Mouse (Mus musculus) T-helper 2 cell (primary cell): ENCODE measurements around the gene Hcrtr1.

ENCODE experiments used
- in situ Hi-C: fragments of 300-600 bp; cut with MboI, MseI; formaldehyde crosslinking; loops from one replicate; pipeline ENCODE4 v1.15.1; 2025; ENCODE audit warnings: high pct_unique_total_duplicates

Gene Hcrtr1

GRCm38 (mm10) chr4:130124110-130124509, 15.0 kb downstream of the Hcrtr1 start:
- in situ Hi-C loops, result no loop called here

DNA sequence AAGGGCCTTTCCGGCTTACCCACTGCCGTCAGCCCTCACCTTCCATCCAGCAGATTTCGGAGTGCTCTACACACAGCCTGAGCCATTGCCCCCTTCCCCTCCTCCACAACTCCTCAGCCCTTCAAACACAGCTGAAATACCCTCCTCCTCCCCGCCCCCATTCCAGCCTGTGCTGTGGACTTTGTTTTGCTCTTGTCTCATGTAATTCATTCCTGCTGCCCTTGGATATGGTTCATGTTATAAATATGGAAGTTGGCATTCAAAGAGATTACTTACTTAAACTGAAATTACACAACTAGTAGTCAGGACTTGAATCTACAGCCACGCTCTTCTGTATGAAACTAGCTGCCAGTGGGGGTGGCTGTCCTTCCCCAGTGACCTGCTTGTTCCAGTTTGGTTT, 16.1 kb downstream of the Hcrtr1 start:
- in situ Hi-C loops, result no loop called here

GRCm38 (mm10) chr4:130121560-130121959, 17.6 kb downstream of the Hcrtr1 start:
- in situ Hi-C loops, result no loop called here

DNA sequence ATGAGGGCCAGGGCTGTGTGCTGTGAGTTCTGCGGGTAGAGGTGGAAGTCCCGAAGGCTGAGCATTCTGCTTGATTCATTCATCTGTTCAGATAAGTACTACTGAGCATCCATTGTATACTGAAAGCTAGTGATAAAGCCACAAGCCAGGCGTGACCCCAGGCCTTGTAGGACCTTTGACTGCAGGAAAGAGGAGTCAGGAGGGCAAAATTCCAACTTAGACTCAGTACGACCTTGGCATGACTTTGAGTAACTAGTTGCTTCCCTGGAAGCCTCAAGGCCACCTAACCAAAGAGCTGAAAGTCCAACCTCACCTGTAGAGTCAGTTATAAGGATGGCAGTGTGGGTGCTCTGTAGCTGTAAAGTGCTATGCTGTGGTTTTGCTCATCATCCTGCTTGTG, 18.4 kb downstream of the Hcrtr1 start:
- in situ Hi-C loops, result no loop called here

- in situ Hi-C loops, result no loop called here
Measured at GRCm38 (mm10) chr4:130112732-130113131, 26.4 kb downstream of the Hcrtr1 start.

- in situ Hi-C loops, result no loop called here
Measured at GRCm38 (mm10) chr4:130112299-130112698, 26.9 kb downstream of the Hcrtr1 start.

- in situ Hi-C loops, result no loop called here
Measured at GRCm38 (mm10) chr4:130110091-130110490, 29.1 kb downstream of the Hcrtr1 start.

DNA sequence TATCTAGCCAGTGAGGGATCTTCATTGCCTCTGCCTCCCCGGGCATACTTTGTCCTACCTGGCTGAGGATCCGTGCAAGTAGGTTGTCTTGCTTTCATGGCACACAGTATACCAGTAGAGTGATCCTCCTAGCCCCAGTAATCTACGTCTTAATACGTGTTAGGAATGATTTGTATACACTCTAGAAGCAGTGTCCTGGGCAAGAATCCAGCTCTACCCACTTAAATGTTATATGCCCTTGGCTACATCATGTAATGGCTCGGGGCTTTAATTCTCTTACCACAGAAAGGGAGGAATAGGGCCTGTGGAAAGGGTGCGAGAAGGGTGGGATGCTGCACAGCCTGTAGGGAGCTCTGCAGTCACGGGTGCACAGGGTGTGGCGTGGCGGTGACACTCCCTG, 29.5 kb downstream of the Hcrtr1 start:
- in situ Hi-C loops, result no loop called here

- in situ Hi-C loops, result no loop called here
Measured at GRCm38 (mm10) chr4:130108929-130109328, 30.2 kb downstream of the Hcrtr1 start.

GRCm38 (mm10) chr4:130107444-130108131, 31.6 kb downstream of the Hcrtr1 start:
- in situ Hi-C loops, result no loop called here

DNA sequence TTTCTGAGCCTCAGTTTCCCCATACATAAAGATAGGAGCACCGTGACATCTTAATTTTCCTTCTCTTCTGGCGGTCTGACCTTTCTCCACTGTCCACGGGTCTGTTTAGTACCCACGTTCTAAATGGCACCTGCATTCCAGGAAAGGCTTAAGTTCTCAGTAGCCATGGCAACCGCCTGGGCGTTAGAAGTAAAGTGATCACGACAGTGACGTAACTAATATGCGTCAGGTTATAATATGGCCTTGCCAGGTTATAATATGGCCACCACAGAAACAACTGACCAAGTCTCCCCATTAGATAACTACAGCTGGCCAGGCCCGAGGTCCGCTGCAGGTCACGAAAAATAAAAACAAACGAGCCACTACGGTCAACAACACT, 32.1 kb downstream of the Hcrtr1 start:
- in situ Hi-C loops, result no loop called here

- in situ Hi-C loops, result no loop called here
Measured at GRCm38 (mm10) chr4:130104584-130104983, 34.6 kb downstream of the Hcrtr1 start.

GRCm38 (mm10) chr4:130103632-130104031, 35.5 kb downstream of the Hcrtr1 start:
- in situ Hi-C loops, result no loop called here

GRCm38 (mm10) chr4:130102111-130102651, 37.0 kb downstream of the Hcrtr1 start, which contains the start of gene Pef1:
Gene Pef1 (plus strand): TSS chr4:130102558.
- in situ Hi-C loops, result no loop called here

DNA sequence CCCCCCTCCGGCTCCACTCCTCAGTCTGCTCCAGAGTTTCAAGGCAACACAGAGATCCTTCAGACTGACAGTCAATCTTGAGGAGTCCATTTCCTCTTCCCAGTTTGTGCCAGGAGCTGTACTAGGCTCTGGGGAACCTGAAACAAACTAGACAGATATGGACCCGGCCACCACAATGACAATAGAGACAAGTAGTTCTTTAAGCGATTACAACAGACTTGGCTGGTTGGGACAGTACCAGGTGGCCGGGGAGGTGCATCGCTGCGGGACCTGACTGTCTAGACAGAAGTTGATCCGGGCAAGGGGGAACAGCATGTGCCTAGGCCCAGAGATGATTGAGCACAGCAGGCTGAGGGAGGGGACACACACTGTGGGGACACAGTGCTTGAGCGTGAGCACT, 38.0 kb downstream of the Hcrtr1 start:
- in situ Hi-C loops, result no loop called here

DNA sequence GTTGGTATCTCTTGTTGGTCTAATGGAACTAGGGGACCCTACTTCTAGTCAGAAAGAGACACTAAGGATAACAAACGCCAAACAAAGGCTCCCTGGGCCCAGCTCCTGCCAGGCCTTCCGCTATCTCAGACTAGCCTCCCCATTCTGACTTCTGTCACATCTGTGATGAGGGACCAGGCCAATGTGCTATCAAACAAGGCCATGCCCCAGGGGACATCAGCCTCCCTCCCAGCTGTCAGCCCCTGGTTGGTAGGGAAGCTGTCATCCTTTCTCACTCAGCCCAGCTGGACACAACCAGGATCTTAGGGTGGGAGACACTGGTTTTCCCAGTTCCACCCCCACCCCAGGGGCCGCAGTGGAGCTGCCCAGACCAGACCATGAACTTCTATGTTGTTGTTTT, 44.0 kb downstream of the Hcrtr1 start:
- in situ Hi-C loops, result no loop called here

DNA sequence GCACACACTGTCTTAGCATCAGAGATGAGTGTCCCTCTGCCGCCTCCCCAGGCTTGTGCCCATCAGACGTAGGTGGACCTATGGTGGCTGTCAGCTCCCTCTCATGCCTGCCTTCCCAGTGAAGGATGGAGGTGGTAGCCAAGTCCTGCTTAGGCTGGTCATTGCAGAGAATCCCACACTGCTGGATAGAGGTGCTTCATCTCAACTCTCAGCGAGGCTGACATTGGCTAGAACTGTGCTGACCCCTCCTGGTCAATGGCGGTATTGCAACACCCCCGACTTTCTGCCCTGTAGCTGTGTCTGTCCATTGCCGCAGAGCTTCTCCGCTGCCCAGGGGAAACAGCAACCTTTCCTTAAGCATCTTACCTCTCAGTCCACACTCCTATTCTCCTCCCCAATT, 51.9 kb downstream of the Hcrtr1 start:
- in situ Hi-C loops, result loop anchor here (5.0 kb wide), 1 partner anchor 125 kb away; no protein-coding TSS in a partner anchor

GRCm38 (mm10) chr4:130085246-130085820, 53.8 kb downstream of the Hcrtr1 start:
- in situ Hi-C loops, result loop anchor here (5.0 kb wide), 1 partner anchor 123 kb away; no protein-coding TSS in a partner anchor

DNA sequence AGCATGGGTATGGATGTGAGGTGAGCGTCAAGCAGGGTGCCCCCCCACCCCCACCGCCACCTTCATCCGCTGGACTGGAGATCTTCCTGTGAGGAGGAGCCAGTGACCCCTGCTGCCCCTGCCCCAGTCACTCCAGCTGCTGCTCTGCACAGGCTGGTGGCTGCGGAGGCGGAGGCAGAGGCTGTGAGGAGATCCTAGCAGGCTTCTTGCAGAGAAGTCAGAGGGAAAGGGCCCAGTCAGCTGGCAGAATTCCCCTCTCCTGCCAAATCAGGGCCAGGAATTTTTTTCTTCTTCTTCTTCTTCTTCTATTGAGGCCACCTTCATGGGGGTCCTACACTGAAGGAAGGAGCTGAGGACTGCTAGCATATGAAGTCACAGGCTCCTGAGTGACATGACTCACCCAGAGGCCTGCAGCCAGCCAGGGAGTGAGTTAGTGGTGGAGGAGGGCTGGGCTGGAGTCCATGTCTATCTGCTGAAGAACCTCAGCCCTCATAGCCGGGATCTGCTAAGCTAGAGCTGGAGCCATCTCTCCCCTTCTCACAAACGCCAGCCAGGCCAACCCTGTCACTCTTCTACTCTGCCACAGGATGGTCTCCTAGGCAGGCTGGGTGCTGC, 54.7 kb downstream of the Hcrtr1 start:
- in situ Hi-C loops, result no loop called here

DNA sequence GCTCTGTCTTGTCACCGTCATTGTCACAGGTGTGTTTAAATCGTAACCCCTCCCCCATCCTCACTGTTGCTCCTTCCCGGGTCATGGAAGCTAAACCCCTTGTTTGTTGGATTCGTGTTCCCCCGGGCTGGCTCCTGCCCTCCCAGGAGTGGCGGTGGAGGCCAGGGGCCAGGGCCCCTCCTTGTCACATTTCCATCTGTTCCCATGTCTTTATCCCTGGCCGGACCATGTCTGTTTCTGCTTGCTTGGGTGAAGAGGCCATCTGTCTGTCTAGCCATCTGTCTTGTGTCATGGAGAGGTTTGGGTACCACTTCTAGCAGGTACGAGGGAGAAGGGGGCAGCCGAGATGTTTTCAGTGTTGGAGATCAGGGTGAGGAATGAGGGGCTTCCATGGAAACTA, 56.9 kb downstream of the Hcrtr1 start:
- in situ Hi-C loops, result no loop called here

DNA sequence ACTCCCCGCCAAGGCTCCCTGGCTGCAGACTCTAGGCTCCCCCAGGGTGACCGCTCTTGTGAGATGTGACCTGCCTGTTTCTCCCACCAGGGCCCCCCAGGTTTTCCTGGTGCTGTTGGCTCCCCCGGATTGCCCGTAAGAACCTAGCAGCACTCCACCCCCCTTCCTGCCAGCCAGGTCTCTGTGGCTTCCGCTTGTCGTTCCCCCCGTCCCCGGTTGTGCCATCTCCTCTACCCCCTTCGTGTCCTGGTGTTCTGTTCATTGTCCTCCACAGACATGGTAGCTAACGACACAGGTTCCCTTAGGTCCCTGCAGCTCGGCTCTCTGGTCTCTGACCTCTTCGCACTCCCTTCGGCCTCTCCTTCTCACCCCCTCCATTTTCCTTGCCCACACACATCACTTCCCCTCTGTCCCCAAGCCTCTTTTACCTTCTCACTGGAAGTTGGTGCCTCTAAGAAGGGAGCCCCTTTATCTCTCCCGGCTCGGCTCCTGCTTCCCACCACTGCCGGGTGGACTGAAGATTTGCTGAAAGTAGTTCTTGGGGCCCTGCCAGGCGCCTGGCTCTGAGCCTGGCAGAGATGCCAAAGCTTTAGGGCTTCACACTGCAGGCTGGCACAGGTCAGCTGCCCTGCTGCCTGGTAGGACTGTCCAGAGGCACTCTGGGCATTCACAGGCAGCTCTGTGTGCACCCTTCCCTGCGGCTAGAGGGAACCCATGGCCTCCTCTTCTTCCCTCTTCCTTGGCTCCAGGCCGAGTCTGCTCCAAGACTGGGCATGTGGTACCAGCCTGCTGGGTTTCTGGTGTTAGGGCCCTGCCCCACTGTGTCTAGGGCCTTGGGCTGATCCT, 57.6 kb downstream of the Hcrtr1 start:
- in situ Hi-C loops, result no loop called here
